In the genomic region with DNA sequence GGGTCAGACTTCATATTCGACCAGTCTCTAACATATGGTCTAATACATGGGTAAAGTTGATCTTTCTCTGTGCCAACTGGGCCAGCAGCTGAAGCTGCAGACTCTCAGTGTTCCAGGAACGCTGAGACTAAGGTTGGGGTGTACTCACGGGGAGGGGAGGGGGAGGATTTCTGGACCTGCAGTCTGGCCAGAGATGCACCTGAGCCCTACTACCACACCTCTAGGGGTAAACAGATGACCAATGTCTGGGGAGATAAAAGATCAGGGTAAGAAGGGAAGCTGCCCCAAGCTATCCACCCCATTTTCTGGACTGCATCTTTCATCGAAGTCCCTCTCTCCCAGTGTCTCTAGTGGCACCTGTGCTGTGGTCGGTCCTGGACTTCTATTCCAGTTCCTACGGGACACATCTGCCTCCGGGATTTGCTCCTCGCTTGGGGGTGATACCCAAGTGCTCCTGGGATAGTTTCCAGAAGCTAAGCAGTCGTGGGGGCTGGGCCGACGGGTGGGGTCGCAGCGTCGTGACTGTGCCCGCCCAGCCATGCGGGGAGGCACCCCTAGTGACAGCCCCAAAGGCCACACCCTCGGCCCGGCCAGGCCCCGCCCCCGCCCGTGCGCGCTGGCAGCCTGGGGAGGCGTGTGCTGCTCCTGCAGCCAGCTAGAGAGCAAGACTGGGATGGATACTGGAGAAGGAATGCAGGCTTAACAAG, we compare ENCODE assay signal across 8 mouse cellular contexts. TPM values are rescaled to one million over a fixed set of nuclear protein-coding genes. Genes with fewer than 3 reads are reported as not detected.
A peak's percentile ranks its signal among the peaks of the same experiment; 100 is the strongest.
DNase-seq lines count a peak whose midpoint lies in the region; ATAC-seq and TF ChIP-seq lines count a peak whose summit lies in the region.

A gene (plus strand): TSS at position 650 of the 707 bp plus-strand sequence.

- H3K36me3 ChIP-seq in lung, embryonic 14.5 days (ENCODE audit: insufficient read depth): no peaks in the 10 kb centered on the region
- H3K36me3 ChIP-seq in intestine, embryonic 15.5 days: no peaks in the 10 kb centered on the region
- no peaks in the 10 kb centered on the region for H3K36me3 ChIP-seq in limb, embryonic 12.5 days
- 0 out of 2 replicates have a peak, but pooled peaks cover 5% of the 10 kb centered on the region for H3K36me3 ChIP-seq in neural tube, embryonic 13.5 days

- ATAC-seq in lung, embryonic 14.5 days (ENCODE audit: insufficient read depth): peak; percentile 99
- ATAC-seq in intestine, embryonic 15.5 days: peak; percentile 99
- ATAC-seq in limb, embryonic 12.5 days (ENCODE audit: insufficient number of reproducible peaks, insufficient read depth, low FRiP score, low TSS enrichment, low read depth): peak; percentile 95
- ATAC-seq in neural tube, embryonic 13.5 days (ENCODE audit: low read depth): peak; percentile 97

- H3K4me3 ChIP-seq in lung, embryonic 14.5 days (ENCODE audit: low read depth, low read length): peak within 1 kb of the TSS; percentile 37
- H3K4me3 ChIP-seq in intestine, embryonic 15.5 days (replicated peaks): peak within 1 kb of the TSS; percentile 37
- peak within 1 kb of the TSS; percentile 41 for H3K4me3 ChIP-seq in limb, embryonic 12.5 days (replicated peaks)
- peak within 1 kb of the TSS; percentile 60 for H3K4me3 ChIP-seq in neural tube, embryonic 13.5 days

- peak within 1 kb of the TSS; percentile 67 for H3K4me2 ChIP-seq in lung, embryonic 14.5 days
- peak within 1 kb of the TSS; percentile 74 for H3K4me2 ChIP-seq in intestine, embryonic 15.5 days (replicated peaks)
- peak within 1 kb of the TSS; percentile 80 for H3K4me2 ChIP-seq in limb, embryonic 12.5 days
- H3K4me2 ChIP-seq in neural tube, embryonic 13.5 days: peak within 1 kb of the TSS; percentile 89

- H3K9ac ChIP-seq in lung, embryonic 14.5 days: no peak within 1 kb of the TSS
- H3K9ac ChIP-seq in intestine, embryonic 15.5 days: 0 out of 2 replicates have a peak within 1 kb of the TSS, but pooled peaks have one; percentile 6
- H3K9ac ChIP-seq in limb, embryonic 12.5 days (replicated peaks): peak within 1 kb of the TSS; percentile 31; the same call in 1 of the 2 replicates
- peak within 1 kb of the TSS; percentile 72 for H3K9ac ChIP-seq in neural tube, embryonic 13.5 days

- peaks cover 9% of the 10 kb centered on the region; the same call in 1 of the 2 replicates for H3K27me3 ChIP-seq in lung, embryonic 14.5 days (ENCODE audit: insufficient read depth, low read length)
- H3K27me3 ChIP-seq in intestine, embryonic 15.5 days (replicated peaks): peaks cover 12% of the 10 kb centered on the region
- peaks cover 49% of the 10 kb centered on the region for H3K27me3 ChIP-seq in limb, embryonic 12.5 days
- no peaks in the 10 kb centered on the region; the same call in 1 of the 2 replicates for H3K27me3 ChIP-seq in neural tube, embryonic 13.5 days

- 4% methylated on average over 24 of the region's 24 CpGs for WGBS in lung, embryonic 14.5 days
- WGBS in intestine, embryonic 15.5 days: 6% methylated on average over 24 of the region's 24 CpGs
- WGBS in limb, embryonic 12.5 days: 6% methylated on average over 24 of the region's 24 CpGs
- 5% methylated on average over 24 of the region's 24 CpGs for WGBS in neural tube, embryonic 13.5 days

- H3K27ac ChIP-seq in lung, embryonic 14.5 days (ENCODE audit: low read depth): no peak within 1 kb of the TSS
- H3K27ac ChIP-seq in intestine, embryonic 15.5 days: no peak within 1 kb of the TSS
- H3K27ac ChIP-seq in limb, embryonic 12.5 days: no peak within 1 kb of the TSS
- H3K27ac ChIP-seq in neural tube, embryonic 13.5 days (replicated peaks): peak within 1 kb of the TSS; percentile 38; the same call in 1 of the 2 replicates

- peaks cover 5% of the 10 kb centered on the region; the same call in 1 of the 2 replicates for H3K4me1 ChIP-seq in lung, embryonic 14.5 days (ENCODE audit: insufficient read depth)
- H3K4me1 ChIP-seq in intestine, embryonic 15.5 days (replicated peaks): peaks cover 6% of the 10 kb centered on the region
- peaks cover 12% of the 10 kb centered on the region; the same call in 1 of the 2 replicates for H3K4me1 ChIP-seq in limb, embryonic 12.5 days (replicated peaks)
- peaks cover 15% of the 10 kb centered on the region for H3K4me1 ChIP-seq in neural tube, embryonic 13.5 days (replicated peaks)

- H3K9me3 ChIP-seq in lung, embryonic 14.5 days (ENCODE audit: low read depth, low read length): no peaks in the 10 kb centered on the region
- no peaks in the 10 kb centered on the region for H3K9me3 ChIP-seq in intestine, embryonic 15.5 days
- H3K9me3 ChIP-seq in limb, embryonic 12.5 days: no peaks in the 10 kb centered on the region
- H3K9me3 ChIP-seq in neural tube, embryonic 13.5 days: no peaks in the 10 kb centered on the region

- DNase-seq in lung, embryonic 14.5 days: peak; percentile 72
- no peak for DNase-seq in lung, postnatal 25 days (ENCODE audit: low spot score)
- DNase-seq in cerebellum, postnatal 36 days: peak; percentile 30 to 37
- peak; percentile 11 for DNase-seq in gastrocnemius, postnatal 25 days
- no peak for DNase-seq in thymus, adult 18-20 months

- no peak for TF ChIP-seq CTCF in lung, embryonic 14.5 days (IDR thresholded peaks at IDR 0.05; ENCODE audit: low read depth)

RNA-seq across cellular contexts. Expression of the gene that starts here (rescaled TPM):
- polyA plus RNA-seq in lung, embryonic 14.5 days (2014; fragmentation: Nextera tagmentation; extraction: Ambion mirVana): 0.22 and 0.41 TPM in 2 replicates
- not detected for total RNA-seq in gastrocnemius, postnatal 25 days (2021)
- polyA plus RNA-seq in intestine, embryonic 15.5 days (2015; fragmentation: Nextera tagmentation; extraction: Ambion mirVana): 0.37 and 0.60 TPM in 2 replicates
- polyA plus RNA-seq in limb, embryonic 12.5 days (2016; fragmentation: Nextera tagmentation; extraction: Ambion mirVana): 0.35 and 0.49 TPM in 2 replicates
- polyA plus RNA-seq in neural tube, embryonic 13.5 days (2015; fragmentation: Nextera tagmentation; extraction: Ambion mirVana): 5.1 and 6.5 TPM in 2 replicates

Comparison
In these comparisons a context has a peak if more than half of its experiments do, and no peak if none do; other contexts are left out.
1. Peak in DNase-seq, ATAC-seq, H3K4me3 ChIP-seq and H3K4me2 ChIP-seq in lung, embryonic 14.5 days; RNA of the gene not detected or under 1 TPM.
2. Peak in DNase-seq in gastrocnemius, postnatal 25 days; RNA of the gene not detected or under 1 TPM.
3. Peak in ATAC-seq, H3K4me3 ChIP-seq, H3K9ac ChIP-seq and H3K4me2 ChIP-seq in intestine, embryonic 15.5 days; RNA of the gene not detected or under 1 TPM.
4. Peak in ATAC-seq, H3K4me3 ChIP-seq, H3K9ac ChIP-seq and H3K4me2 ChIP-seq in limb, embryonic 12.5 days; RNA of the gene not detected or under 1 TPM.
5. DNase-seq: peak in cerebellum, postnatal 36 days (2 of 2); none in lung, postnatal 25 days (single experiment) and thymus, adult 18-20 months (0 of 2).
6. Peak in every context shown above with its lines, with median percentiles within 50 percentile points of each other: ATAC-seq, H3K4me2 ChIP-seq and H3K4me3 ChIP-seq.